Mouse (Mus musculus) liver, embryonic 14.5 days (tissue): Measurements from ENCODE around the gene Six3. TPM values are rescaled to one million over a fixed set of nuclear protein-coding genes. Genes with fewer than 3 reads are reported as not detected.
A peak's percentile ranks its signal among the peaks of the same experiment; 100 is the strongest.

Source experiments
- ATAC-seq: fragments of 200-750 bp; cut with Nextera tagmentation; 2 replicates; pipeline ENCODE4 v1.8.0; 2017; ENCODE audit warnings: moderate number of reproducible peaks, mild to moderate bottlenecking, moderate library complexity; ENCODE audit not compliant: insufficient read depth
- DNase-seq, 3 experiments: peaks; one replicate each; pipeline ENCODE4 v3.0.0-alpha.2; 2012 to 2013; ENCODE audit warnings: low read depth in 3 of 3, low spot score in 3 of 3
- H3K27ac ChIP-seq: fragments of 300-500 bp; sonication (generic); 2 replicates; pipeline ENCODE4 v1.5.1; 2014; ENCODE audit warnings: moderate library complexity, mild to moderate bottlenecking, control low read depth, inconsistent platforms
- H3K27me3 ChIP-seq: fragments of 300-500 bp; sonication (generic); 2 replicates; pipeline ENCODE4 v1.6.1; 2014; ENCODE audit warnings: mild to moderate bottlenecking, low read length, moderate library complexity; ENCODE audit not compliant: control insufficient read depth, insufficient read depth
- H3K36me3 ChIP-seq: fragments of 300-500 bp; sonication (generic); replicated peaks from 2 replicates; pipeline ENCODE4 v1.6.1; 2014; ENCODE audit warnings: low read depth; ENCODE audit not compliant: control insufficient read depth, insufficient read depth
- H3K4me1 ChIP-seq, 2 experiments: fragments of 200-500 bp in 1 of 2; fragments of 300-500 bp in 1 of 2; sonication (generic) in 1 of 2; replicated peaks; 2 replicates each; pipeline ENCODE4 v1.6.1; 2012 to 2014; ENCODE audit warnings: antibody characterized with exemption in 1 of 2, inconsistent platforms in 1 of 2, low read length in 1 of 2; ENCODE audit not compliant: control insufficient read depth in 2 of 2, insufficient read depth in 2 of 2
- H3K4me2 ChIP-seq: fragments of 300-500 bp; sonication (generic); 2 replicates; pipeline ENCODE4 v1.6.1; 2014; ENCODE audit warnings: low read depth, mild to moderate bottlenecking, control low read depth, moderate library complexity
- H3K4me3 ChIP-seq, 2 experiments: fragments of 200-500 bp in 1 of 2; fragments of 300-500 bp in 1 of 2; sonication (generic) in 1 of 2; 2 replicates each; pipeline ENCODE4 v1.5.1; 2012 to 2014; ENCODE audit warnings: low read depth in 2 of 2, low read length in 2 of 2, mild to moderate bottlenecking in 2 of 2, control low read depth in 1 of 2, inconsistent platforms in 1 of 2, moderate library complexity in 1 of 2; ENCODE audit not compliant: insufficient read depth in 1 of 2
- H3K9ac ChIP-seq: fragments of 300-500 bp; sonication (generic); replicated peaks from 2 replicates; pipeline ENCODE4 v1.6.1; 2014; ENCODE audit warnings: mild to moderate bottlenecking, control low read depth, moderate library complexity
- H3K9me3 ChIP-seq: fragments of 300-500 bp; sonication (generic); 2 replicates; pipeline ENCODE4 v1.6.1; 2016; ENCODE audit warnings: low read length, mixed read lengths; ENCODE audit not compliant: control insufficient read depth
- CTCF ChIP-seq: IDR thresholded peaks from 2 replicates; pipeline ENCODE4 v1.5.1; 2016; ENCODE audit warnings: antibody characterized with exemption, low read depth, control low read depth
- EP300 ChIP-seq: IDR thresholded peaks from 2 replicates; pipeline ENCODE4 v1.6.1; 2016; ENCODE audit warnings: antibody characterized with exemption, low read depth
- WGBS: fragments of 180-500 bp; shearing (Covaris S2); extraction: QIAGEN DNeasy Blood & Tissue Kit; methylation state at CpG from one replicate; pipeline ENCODE4 v1.1.7; 2014; ENCODE audit not compliant: insufficient replicate concordance; 5-methylcytosine and 5-hydroxymethylcytosine counted together
- polyA plus RNA-seq, 2 experiments: library from polyadenylated mRNA; depleted of rRNA in 1 of 2; stranded (reverse) in 1 of 2; unstranded in 1 of 2; fragments of >200 nt; fragmentation: Nextera tagmentation in 1 of 2; extraction: Ambion mirVana in 1 of 2; gene quantifications; 2 replicates each; pipeline versions ENCODE4 v1.2.1 to v1.2.3; 2012 to 2014

The Six3 gene
- polyA plus RNA-seq, 2 experiments = 0.01 TPM; not detected in 1

GRCm38 (mm10) chr17:85619113-85620085 is 6.0 kb downstream of the Six3 start:
- Histone ChIP-seq H3K36me3 (no peaks in the 10 kb centered on the region), H3K9ac (no peak overlapping the region), H3K27me3 (peaks cover 100% of the 10 kb centered on the region), H3K4me2 (no peak overlapping the region), H3K27ac (no peak overlapping the region), H3K9me3 (no peaks in the 10 kb centered on the region), H3K4me3 (no peak overlapping the region), H3K4me1 (no peaks in the 10 kb centered on the region)
- 6% methylated on average over 20 of the region's 20 CpGs for WGBS
- ATAC-seq = no peak
- TF ChIP-seq EP300 (no peak), CTCF (no peak)
- DNase-seq = no peak

- H3K4me3 ChIP-seq = no peak overlapping the region
- no peak overlapping the region for H3K4me2 ChIP-seq
- H3K9ac ChIP-seq = no peak overlapping the region
- H3K27ac ChIP-seq = no peak overlapping the region
- H3K27me3 ChIP-seq = peaks cover 100% of the 10 kb centered on the region
- H3K9me3 ChIP-seq = no peaks in the 10 kb centered on the region
- TF ChIP-seq EP300 (no peak), CTCF (no peak)
- ATAC-seq (no peak), DNase-seq (no peak)
- H3K36me3 ChIP-seq = no peaks in the 10 kb centered on the region
- H3K4me1 ChIP-seq = no peaks in the 10 kb centered on the region
- 3% methylated on average over 6 of the region's 6 CpGs for WGBS
Observed at GRCm38 (mm10) chr17:85620086-85620481, 6.7 kb downstream of the Six3 start.

- no peak for ATAC-seq
- WGBS = under 1% methylated on average over 49 of the region's 54 CpGs
- 0 out of 4 replicates have a peak overlapping the region, but pooled peaks of 1 of the 2 experiments have one; percentile 8 for H3K4me3 ChIP-seq
- H3K27me3 ChIP-seq = peaks cover 100% of the 10 kb centered on the region
- no peak for DNase-seq
- H3K36me3 ChIP-seq = no peaks in the 10 kb centered on the region
- no peak overlapping the region for H3K27ac ChIP-seq
- no peaks in the 10 kb centered on the region for H3K4me1 ChIP-seq
- H3K4me2 ChIP-seq = peak overlapping the region; percentile 20; the same call in 1 of the 2 replicates
- no peaks in the 10 kb centered on the region for H3K9me3 ChIP-seq
- TF ChIP-seq EP300 (no peak), CTCF (no peak)
- H3K9ac ChIP-seq = no peak overlapping the region
Observed at GRCm38 (mm10) chr17:85620680-85621504, 7.5 kb downstream of the Six3 start.

DNA sequence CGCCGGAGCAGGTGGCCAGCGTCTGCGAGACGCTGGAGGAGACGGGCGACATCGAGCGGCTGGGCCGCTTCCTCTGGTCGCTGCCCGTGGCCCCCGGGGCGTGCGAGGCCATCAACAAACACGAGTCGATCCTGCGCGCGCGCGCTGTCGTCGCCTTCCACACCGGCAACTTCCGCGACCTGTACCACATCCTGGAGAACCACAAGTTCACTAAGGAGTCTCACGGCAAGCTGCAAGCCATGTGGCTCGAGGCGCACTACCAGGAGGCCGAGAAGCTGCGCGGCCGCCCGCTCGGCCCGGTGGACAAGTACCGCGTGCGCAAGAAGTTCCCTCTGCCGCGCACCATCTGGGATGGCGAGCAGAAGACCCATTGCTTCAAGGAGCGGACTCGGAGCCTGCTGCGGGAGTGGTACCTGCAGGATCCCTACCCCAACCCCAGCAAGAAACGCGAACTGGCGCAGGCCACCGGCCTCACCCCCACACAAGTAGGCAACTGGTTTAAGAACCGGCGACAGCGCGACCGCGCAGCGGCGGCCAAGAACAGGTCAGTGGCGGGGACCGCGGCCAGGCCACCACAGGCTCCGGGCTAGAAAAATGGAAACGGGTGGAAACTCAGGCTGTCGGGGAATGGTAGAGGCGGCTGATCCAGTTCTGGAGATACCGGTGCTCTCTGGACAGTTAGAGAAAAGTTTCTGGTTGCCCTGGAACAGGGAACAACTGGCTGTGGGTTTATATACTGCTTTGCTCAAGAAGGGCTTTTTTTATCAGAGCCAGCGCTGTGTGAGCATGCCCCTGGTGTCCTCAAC is 8.3 kb downstream of the Six3 start:
- 0 out of 4 replicates have a peak overlapping the region, but pooled peaks of 1 of the 2 experiments have one; percentile 8 for H3K4me3 ChIP-seq

More for the DNA sequence above, 8.3 kb downstream of the Six3 start:
- Histone ChIP-seq H3K9me3 (no peaks in the 10 kb centered on the region), H3K27ac (no peak overlapping the region), H3K4me1 (no peaks in the 10 kb centered on the region), H3K4me2 (peak overlapping the region; percentile 20; the same call in 1 of the 2 replicates), H3K9ac (no peak overlapping the region), H3K27me3 (peaks cover 100% of the 10 kb centered on the region), H3K36me3 (no peaks in the 10 kb centered on the region)
- TF ChIP-seq EP300 = no peak
- 1% methylated on average over 66 of the region's 67 CpGs for WGBS
- no peak for ATAC-seq
- no peak for DNase-seq
